9 mouse cellular contexts compared by ENCODE assay signal in genomic region chr5:135169479-135169878, GRCm38 (mm10). TPM values are rescaled to one million over a fixed set of nuclear protein-coding genes. Genes with fewer than 3 reads are reported as not detected.
A peak's percentile ranks its signal among the peaks of the same experiment; 100 is the strongest.
DNase-seq lines count a peak whose midpoint lies in the region; ATAC-seq and TF ChIP-seq lines count a peak whose summit lies in the region.
"Had no signal": no experiment of that assay in that cellular context is flagged by ENCODE, and none has a peak within 500 bp of the region (broad histone marks: within the 10 kb centered on the region; RNA-seq: fewer than 3 reads in every experiment).

No protein-coding gene starts in this region.

- TF ChIP-seq EP300 in MEL (IDR thresholded peaks at IDR 0.05; ENCODE audit: low read depth in 1 of 2, low read length in 2 of 2), result no peak

- no peak for TF ChIP-seq POLR2A in MEL (IDR thresholded peaks at IDR 0.05; ENCODE audit: control insufficient read depth in 1 of 2, insufficient read depth in 1 of 2, low read depth in 1 of 2, low read length in 2 of 2, poor library complexity in 1 of 2)

- peak overlapping the region; percentile 93 for H3K9ac ChIP-seq in heart, embryonic 14.5 days (ENCODE audit: low read length)
- peak overlapping the region; percentile 85 for H3K9ac ChIP-seq in MEL (ENCODE audit: control insufficient read depth, low read depth, low read length, poor library complexity, severe bottlenecking)
- peak overlapping the region; percentile 81 for H3K9ac ChIP-seq in midbrain, embryonic 12.5 days (replicated peaks)

- peak overlapping the region; percentile 57 to 76 for H3K4me3 ChIP-seq in heart, embryonic 14.5 days (ENCODE audit: control insufficient read depth in 1 of 2, insufficient read depth in 1 of 2, low read depth in 1 of 2, low read length in 2 of 2)
- H3K4me3 ChIP-seq in MEL (ENCODE audit: control insufficient read depth in 1 of 2, insufficient read depth in 1 of 2, low read depth in 2 of 2, low read length in 2 of 2), result peak overlapping the region; percentile 81 to 95
- peak overlapping the region; percentile 81 for H3K4me3 ChIP-seq in hindbrain, embryonic 10.5 days
- H3K4me3 ChIP-seq in midbrain, embryonic 12.5 days, result peak overlapping the region; percentile 75

- peaks cover 4 to 5% of the 10 kb centered on the region in 2 experiments; a peak in 3 of 4 replicates for H3K4me1 ChIP-seq in heart, embryonic 14.5 days (ENCODE audit: control insufficient read depth in 2 of 2, insufficient read depth in 2 of 2, low read length in 2 of 2)
- H3K4me1 ChIP-seq in MEL (ENCODE audit: control insufficient read depth in 1 of 2, insufficient read depth in 2 of 2, low read length in 2 of 2), result peaks cover 3 to 15% of the 10 kb centered on the region in 2 experiments; a peak in 3 of 4 replicates
- H3K4me1 ChIP-seq in hindbrain, embryonic 10.5 days (replicated peaks), result peaks cover 22% of the 10 kb centered on the region
- H3K4me1 ChIP-seq in midbrain, embryonic 12.5 days, result peaks cover 11% of the 10 kb centered on the region

- peak overlapping the region; percentile 96 for H3K4me2 ChIP-seq in heart, embryonic 14.5 days (ENCODE audit: low read length)
- peak overlapping the region; percentile 94 for H3K4me2 ChIP-seq in midbrain, embryonic 12.5 days (replicated peaks)

- TF ChIP-seq RAD21 in MEL (IDR thresholded peaks at IDR 0.05; ENCODE audit: low read depth, low read length), result no peak

- no peaks in the 10 kb centered on the region for H3K9me3 ChIP-seq in heart, embryonic 14.5 days (ENCODE audit: control insufficient read depth, low read length)
- no peaks in the 10 kb centered on the region for H3K9me3 ChIP-seq in MEL (replicated peaks; ENCODE audit: insufficient read depth, low read length)
- H3K9me3 ChIP-seq in hindbrain, embryonic 10.5 days, result no peaks in the 10 kb centered on the region
- H3K9me3 ChIP-seq in midbrain, embryonic 12.5 days, result no peaks in the 10 kb centered on the region

- ATAC-seq in heart, embryonic 14.5 days (ENCODE audit: insufficient number of reproducible peaks, insufficient read depth, low FRiP score, low read depth), result no peak
- ATAC-seq in midbrain, embryonic 12.5 days (ENCODE audit: low FRiP score, low read depth), result no peak

- no peak for TF ChIP-seq CTCF in MEL (IDR thresholded peaks at IDR 0.05 in 2 of 3, conservative IDR thresholded peaks at IDR 0.05 in 1 of 3; ENCODE audit: control insufficient read depth in 1 of 3, insufficient read depth in 1 of 3, low read depth in 2 of 3, low read length in 3 of 3, poor library complexity in 1 of 3, severe bottlenecking in 1 of 3)

- 94% methylated on average over 5 of the region's 5 CpGs for WGBS in heart, embryonic 14.5 days
- WGBS in hindbrain, embryonic 10.5 days, result 95% methylated on average over 5 of the region's 5 CpGs
- 90% methylated on average over 5 of the region's 5 CpGs for WGBS in midbrain, embryonic 12.5 days

- H3K79me2 ChIP-seq in MEL (ENCODE audit: control insufficient read depth, insufficient read depth, low read length, poor library complexity), result peaks cover 19% of the 10 kb centered on the region

- H3K27ac ChIP-seq in heart, embryonic 14.5 days (replicated peaks in 1 of 2; ENCODE audit: control insufficient read depth in 1 of 2, insufficient read depth in 1 of 2, low read depth in 2 of 2, low read length in 2 of 2), result peak overlapping the region; percentile 16 to 98; a peak in 2 of 4 replicates
- peak overlapping the region; percentile 87; the same call in 1 of the 2 replicates for H3K27ac ChIP-seq in MEL (ENCODE audit: control insufficient read depth, low read depth, low read length)
- peak overlapping the region; percentile 99 for H3K27ac ChIP-seq in hindbrain, embryonic 10.5 days
- H3K27ac ChIP-seq in midbrain, embryonic 12.5 days (replicated peaks), result no peak overlapping the region

- H3K27me3 ChIP-seq in heart, embryonic 14.5 days (ENCODE audit: control insufficient read depth, insufficient read depth, low read length), result no peaks in the 10 kb centered on the region
- no peaks in the 10 kb centered on the region for H3K27me3 ChIP-seq in MEL (ENCODE audit: control insufficient read depth in 1 of 2, insufficient read depth in 2 of 2, low read length in 2 of 2)
- no peaks in the 10 kb centered on the region for H3K27me3 ChIP-seq in hindbrain, embryonic 10.5 days (ENCODE audit: insufficient read depth, poor library complexity, severe bottlenecking)
- no peaks in the 10 kb centered on the region for H3K27me3 ChIP-seq in midbrain, embryonic 12.5 days
- H3K27me3 ChIP-seq: Patski had no signal

- intact Hi-C loops in heart, postnatal 36 days (cut with DNase I), result loop anchor here (1.0 kb wide), 1 partner anchor 16 kb away; no protein-coding TSS in a partner anchor

- no peak for DNase-seq in heart, postnatal 36 days
- DNase-seq in MEL (ENCODE audit: low read depth, low spot score), result no peak
- DNase-seq in hindbrain, embryonic 10.5 days (ENCODE audit: low spot score), result no peak
- no peak for DNase-seq in frontal cortex, adult 2 months (ENCODE audit: extremely low spot score in 1 of 2, low spot score in 1 of 2)
- DNase-seq in embryo, embryonic 10.5 days (ENCODE audit: low spot score), result no peak
- no peak for DNase-seq in right cerebral cortex, adult 2 months (ENCODE audit: low spot score in 2 of 2)

- H3K36me3 ChIP-seq in heart, embryonic 14.5 days (ENCODE audit: control insufficient read depth, insufficient read depth, low read length), result peaks cover 46% of the 10 kb centered on the region
- peaks cover 1 to 14% of the 10 kb centered on the region in 2 experiments; a peak in 3 of 4 replicates for H3K36me3 ChIP-seq in MEL (ENCODE audit: control insufficient read depth in 1 of 2, insufficient read depth in 2 of 2, low read length in 2 of 2)
- H3K36me3 ChIP-seq in hindbrain, embryonic 10.5 days, result peaks cover 41% of the 10 kb centered on the region
- H3K36me3 ChIP-seq in midbrain, embryonic 12.5 days, result peaks cover 28% of the 10 kb centered on the region

TF ChIP-seq in MEL, 35 proteins besides CTCF, POLR2A, EP300 and RAD21:
- TF ChIP-seq USF1 (IDR thresholded peaks at IDR 0.05; ENCODE audit: low read depth, low read length) (no peak), TBP (IDR thresholded peaks at IDR 0.05; ENCODE audit: low read depth, low read length) (no peak), MYC (IDR thresholded peaks at IDR 0.05; ENCODE audit: low read depth, low read length) (no peak), MAX (IDR thresholded peaks at IDR 0.05; ENCODE audit: low read length) (no peak), ZKSCAN1 (IDR thresholded peaks at IDR 0.05; ENCODE audit: low read depth, low read length) (no peak), GATA1 (IDR thresholded peaks at IDR 0.05; ENCODE audit: low read depth, low read length) (no peak), ELF1 (IDR thresholded peaks at IDR 0.05; ENCODE audit: low read depth, low read length) (no peak), UBTF (IDR thresholded peaks at IDR 0.05; ENCODE audit: borderline replicate concordance, insufficient read depth, low read depth, low read length) (no peak), ZMIZ1 (IDR thresholded peaks at IDR 0.05; ENCODE audit: low read depth, low read length) (no peak), ZC3H11A (IDR thresholded peaks at IDR 0.05; ENCODE audit: low read depth, low read length) (no peak), POLR2AphosphoS5 (IDR thresholded peaks at IDR 0.05; ENCODE audit: borderline replicate concordance, low read depth, low read length) (no peak), BHLHE40 (IDR thresholded peaks at IDR 0.05; ENCODE audit: borderline replicate concordance, low read depth, low read length) (no peak)

RNA-seq across cellular contexts. Expression of gene Bcl7b, which starts 1.4 kb away (rescaled TPM):
- polyA plus RNA-seq in heart, embryonic 14.5 days (2014; fragmentation: Nextera tagmentation; extraction: Ambion mirVana), result 36.7 and 41.4 TPM in 2 replicates
- total RNA-seq in heart, postnatal 36 days (2021), result 10 to 100 TPM; 41.3 to 43.4 TPM
- 44.6 and 45.1 TPM in 2 replicates for total RNA-seq in MEL (2012; rRNA removed)
- 10 to 100 TPM in 1 of 2 experiments, not detected in 1; 76.0 TPM for polyA plus RNA-seq in MEL (2012; ENCODE audit: insufficient read depth in 1 of 2, insufficient read length in 2 of 2, low read depth in 1 of 2, low replicate concordance in 2 of 2, missing spikeins in 1 of 2)
- 45.7 and 46.1 TPM in 2 replicates for polyA plus RNA-seq in hindbrain, embryonic 10.5 days (2016; fragmentation: Nextera tagmentation; extraction: Ambion mirVana)
- 46.8 and 49.6 TPM in 2 replicates for polyA plus RNA-seq in midbrain, embryonic 12.5 days (2016; fragmentation: Nextera tagmentation; extraction: Ambion mirVana)
- polyA plus RNA-seq in frontal cortex, adult 2 months (2012; rRNA removed), result 42.2 TPM in 2 replicates

RNA-seq across cellular contexts. Expression of gene Baz1b, which starts 17.6 kb away (rescaled TPM):
- 32.8 and 32.9 TPM in 2 replicates for polyA plus RNA-seq in heart, embryonic 14.5 days (2014; fragmentation: Nextera tagmentation; extraction: Ambion mirVana)
- total RNA-seq in heart, postnatal 36 days (2021), result 10 to 100 TPM; 41.4 to 43.0 TPM
- 69.1 and 72.9 TPM in 2 replicates for total RNA-seq in MEL (2012; rRNA removed)
- polyA plus RNA-seq in MEL (2012; ENCODE audit: insufficient read depth in 1 of 2, insufficient read length in 2 of 2, low read depth in 1 of 2, low replicate concordance in 2 of 2, missing spikeins in 1 of 2), result 10 to 100 TPM; 44.5 to 81.5 TPM
- polyA plus RNA-seq in hindbrain, embryonic 10.5 days (2016; fragmentation: Nextera tagmentation; extraction: Ambion mirVana), result 41.1 and 53.8 TPM in 2 replicates
- polyA plus RNA-seq in midbrain, embryonic 12.5 days (2016; fragmentation: Nextera tagmentation; extraction: Ambion mirVana), result 68.1 and 70.4 TPM in 2 replicates
- polyA plus RNA-seq in frontal cortex, adult 2 months (2012; rRNA removed), result 62.8 and 64.8 TPM in 2 replicates

RNA-seq across cellular contexts. Expression of gene Tbl2, which starts 20.0 kb away (rescaled TPM):
- polyA plus RNA-seq in heart, embryonic 14.5 days (2014; fragmentation: Nextera tagmentation; extraction: Ambion mirVana), result 18.0 and 20.0 TPM in 2 replicates
- 10 to 100 TPM; 11.7 to 12.8 TPM for total RNA-seq in heart, postnatal 36 days (2021)
- 19.3 and 20.5 TPM in 2 replicates for total RNA-seq in MEL (2012; rRNA removed)
- 10 to 100 TPM in 1 of 2 experiments, not detected in 1; 30.3 TPM for polyA plus RNA-seq in MEL (2012; ENCODE audit: insufficient read depth in 1 of 2, insufficient read length in 2 of 2, low read depth in 1 of 2, low replicate concordance in 2 of 2, missing spikeins in 1 of 2)
- 20.0 and 23.7 TPM in 2 replicates for polyA plus RNA-seq in hindbrain, embryonic 10.5 days (2016; fragmentation: Nextera tagmentation; extraction: Ambion mirVana)
- polyA plus RNA-seq in midbrain, embryonic 12.5 days (2016; fragmentation: Nextera tagmentation; extraction: Ambion mirVana), result 26.3 and 26.5 TPM in 2 replicates
- polyA plus RNA-seq in frontal cortex, adult 2 months (2012; rRNA removed), result 9.5 and 10.7 TPM in 2 replicates
